Mouse (Mus musculus) layer of hippocampus, adult 2 months (tissue): ENCODE data around the gene Wfdc18. TPM values are rescaled to one million over a fixed set of nuclear protein-coding genes. Genes with fewer than 3 reads are reported as not detected.

Source experiments
- DNase-seq, 2 experiments: peaks; one replicate each; pipeline ENCODE4 v3.0.0; 2022; ENCODE audit warnings: low spot score in 2 of 2
- H3K27ac ChIP-seq: fragments of 200-600 bp; 2 replicates; pipeline ENCODE4 v1.8.1; 2022
- H3K4me3 ChIP-seq: fragments of 200-600 bp; 2 replicates; pipeline ENCODE4 v1.8.1; 2022; ENCODE audit warnings: mild to moderate bottlenecking
- CTCF ChIP-seq: fragments of 200-600 bp; conservative IDR thresholded peaks from 2 replicates; pipeline ENCODE4 v1.8.1; 2022; ENCODE audit warnings: antibody characterized with exemption, mild to moderate bottlenecking, moderate library complexity
- total RNA-seq, 2 experiments: library from RNA; stranded (reverse); gene quantifications; 2 replicates each; pipeline ENCODE4 v1.2.3; 2021

Gene Wfdc18
- total RNA-seq, 2 experiments from 2014 or later, result 1.1 TPM; not detected in 1

DNA sequence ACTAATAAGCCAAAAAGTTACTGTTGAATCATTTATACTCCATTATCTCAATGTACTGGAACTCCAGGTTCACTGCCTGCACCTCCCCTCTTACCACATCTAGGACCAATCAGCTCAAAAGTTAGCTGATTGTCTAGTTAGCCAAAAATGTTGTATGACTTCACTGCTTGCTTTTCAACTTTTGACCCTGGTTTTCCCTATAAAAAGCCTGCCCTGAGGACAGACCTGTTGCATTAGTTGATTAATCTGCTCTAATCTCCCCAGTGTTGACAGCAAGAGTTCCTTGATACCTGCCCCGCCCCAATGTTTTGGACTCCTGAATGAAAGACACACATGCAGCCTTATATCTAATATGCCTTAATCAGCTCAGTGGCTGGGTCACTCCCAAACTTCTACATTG lies 22.3 kb downstream of the Wfdc18 start:
- TF ChIP-seq CTCF, result no peak
- no peak for DNase-seq
- H3K4me3 ChIP-seq, result no peak overlapping the region
- H3K27ac ChIP-seq, result no peak overlapping the region

DNA sequence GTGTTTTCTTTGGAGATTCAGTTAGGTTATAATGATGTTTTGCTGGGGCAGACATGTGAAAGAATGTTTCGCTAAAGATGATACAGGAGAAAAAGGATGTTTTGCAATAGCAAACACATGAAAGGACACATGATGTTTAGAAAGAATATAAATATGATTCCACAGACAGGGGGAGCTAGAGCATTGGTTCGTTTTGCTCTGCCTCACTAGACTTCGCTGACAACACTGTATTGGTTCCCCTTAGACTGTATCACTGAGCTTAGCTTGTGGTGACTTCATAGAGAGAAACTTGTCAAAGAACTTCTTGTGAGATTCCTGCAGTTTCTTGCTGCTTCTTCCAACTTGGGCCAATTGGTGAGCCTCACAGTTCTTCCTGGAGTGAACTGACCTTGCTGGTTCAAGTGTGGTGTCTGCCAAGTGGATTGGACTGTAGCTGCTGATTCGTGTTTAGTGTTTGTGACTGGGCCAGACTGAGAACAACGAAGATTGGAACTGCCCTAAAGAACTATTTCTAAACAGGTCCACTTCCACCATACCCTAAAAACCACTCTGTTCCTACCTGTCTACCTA lies 24.3 kb downstream of the Wfdc18 start:
- Histone ChIP-seq H3K27ac (no peak overlapping the region), H3K4me3 (no peak overlapping the region)
- peak; percentile 25 for TF ChIP-seq CTCF
- no peak for DNase-seq

DNA sequence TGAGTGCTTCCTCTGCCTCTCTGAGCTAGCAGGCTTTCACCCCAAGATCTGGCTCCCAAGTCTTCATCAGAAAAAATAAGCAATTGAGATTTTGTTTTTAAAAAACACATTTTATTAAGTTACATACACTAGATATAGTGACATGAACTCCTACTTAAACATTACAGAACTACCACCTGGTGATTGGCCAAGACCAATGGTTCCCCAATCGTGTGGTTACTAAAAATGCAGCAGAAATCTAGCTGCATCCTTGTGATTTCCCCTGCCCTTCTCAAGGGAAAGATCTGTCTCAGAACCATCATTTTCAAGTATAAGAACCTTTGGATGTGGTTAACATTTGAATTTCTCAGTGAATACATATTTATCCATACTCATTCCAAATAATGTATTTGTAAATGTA lies 25.4 kb downstream of the Wfdc18 start:
- no peak overlapping the region for H3K27ac ChIP-seq
- no peak for TF ChIP-seq CTCF
- H3K4me3 ChIP-seq, result no peak overlapping the region
- no peak for DNase-seq

- no peak for TF ChIP-seq CTCF
- H3K4me3 ChIP-seq, result no peak overlapping the region
- no peak for DNase-seq
- no peak overlapping the region for H3K27ac ChIP-seq
Measured at GRCm38 (mm10) chr11:83735881-83736280, 27.1 kb downstream of the Wfdc18 start.

DNA sequence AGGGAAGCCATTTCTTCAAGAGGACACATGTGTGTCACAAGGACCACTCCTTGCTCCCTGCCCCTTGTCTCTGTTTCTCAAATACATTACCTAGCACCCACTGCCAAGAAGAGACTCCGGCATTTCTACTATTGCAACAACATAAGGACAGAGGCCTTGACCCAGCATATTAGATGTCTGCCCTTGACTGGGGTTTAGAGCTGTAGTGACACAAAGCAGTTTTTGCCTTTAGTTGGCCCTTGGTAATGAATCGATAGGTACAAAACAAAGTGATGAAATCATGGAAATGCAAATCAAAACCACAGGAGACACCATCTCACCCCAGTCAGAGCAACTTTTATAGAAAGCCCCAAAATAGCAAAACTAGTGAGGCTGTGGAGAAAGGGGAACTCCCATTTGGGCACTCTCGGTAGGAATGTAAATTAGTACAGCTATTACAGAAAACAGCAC lies 28.3 kb downstream of the Wfdc18 start:
- DNase-seq, result no peak
- Histone ChIP-seq H3K27ac (no peak overlapping the region), H3K4me3 (no peak overlapping the region)
- no peak for TF ChIP-seq CTCF

DNA sequence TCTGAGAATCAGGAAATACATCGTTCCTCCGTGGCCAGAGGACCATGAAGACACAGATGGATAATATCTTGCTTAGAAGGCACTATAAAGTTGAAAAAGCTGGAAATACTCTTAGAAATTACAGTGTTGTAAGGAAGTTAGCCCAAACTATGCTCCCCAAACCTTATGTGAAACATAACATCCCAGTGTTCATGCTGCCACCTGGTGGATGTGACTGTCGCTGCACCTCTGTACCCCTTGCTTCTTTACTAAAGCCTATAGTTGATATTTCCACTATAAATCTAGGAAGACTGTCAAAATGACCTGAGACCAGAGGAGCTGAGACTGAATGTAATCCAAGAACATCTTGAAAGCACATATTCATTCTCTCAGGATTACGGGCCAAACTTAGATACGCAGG lies 30.4 kb downstream of the Wfdc18 start:
- Histone ChIP-seq H3K4me3 (no peak overlapping the region), H3K27ac (no peak overlapping the region)
- peak; percentile 93 for TF ChIP-seq CTCF
- DNase-seq, result peak; percentile 69 to 86

DNA sequence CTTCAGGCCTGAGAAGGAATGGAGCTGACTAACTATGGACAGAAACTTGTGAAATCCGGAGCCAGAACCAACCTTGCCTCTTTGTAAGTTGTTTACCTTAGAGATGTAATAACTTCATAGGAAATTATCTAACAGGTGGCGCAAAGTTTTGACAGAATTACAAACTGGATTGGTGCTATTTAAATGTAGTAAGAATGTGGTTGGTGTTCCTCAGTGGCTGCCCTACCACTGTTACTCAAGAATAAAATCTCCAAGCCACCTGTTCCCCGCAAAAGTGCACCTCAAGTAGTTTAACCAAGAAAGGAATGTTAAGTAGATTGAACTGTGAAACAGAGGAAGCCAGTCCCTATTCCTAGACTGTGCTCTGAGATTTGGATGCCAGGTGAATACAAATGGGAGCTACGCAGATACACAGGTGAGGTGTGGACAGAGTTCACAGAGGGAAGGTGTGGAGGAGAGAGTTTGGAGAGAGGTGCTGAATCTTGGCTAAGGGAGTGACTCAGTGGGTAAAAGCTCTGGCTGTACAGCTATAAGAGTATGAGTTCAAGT lies 31.7 kb downstream of the Wfdc18 start:
- no peak overlapping the region for H3K27ac ChIP-seq
- no peak for DNase-seq
- TF ChIP-seq CTCF, result no peak
- H3K4me3 ChIP-seq, result no peak overlapping the region

- TF ChIP-seq CTCF, result no peak
- Histone ChIP-seq H3K27ac (no peak overlapping the region), H3K4me3 (no peak overlapping the region)
- no peak for DNase-seq
Measured at GRCm38 (mm10) chr11:83741841-83742240, 33.0 kb downstream of the Wfdc18 start.

DNA sequence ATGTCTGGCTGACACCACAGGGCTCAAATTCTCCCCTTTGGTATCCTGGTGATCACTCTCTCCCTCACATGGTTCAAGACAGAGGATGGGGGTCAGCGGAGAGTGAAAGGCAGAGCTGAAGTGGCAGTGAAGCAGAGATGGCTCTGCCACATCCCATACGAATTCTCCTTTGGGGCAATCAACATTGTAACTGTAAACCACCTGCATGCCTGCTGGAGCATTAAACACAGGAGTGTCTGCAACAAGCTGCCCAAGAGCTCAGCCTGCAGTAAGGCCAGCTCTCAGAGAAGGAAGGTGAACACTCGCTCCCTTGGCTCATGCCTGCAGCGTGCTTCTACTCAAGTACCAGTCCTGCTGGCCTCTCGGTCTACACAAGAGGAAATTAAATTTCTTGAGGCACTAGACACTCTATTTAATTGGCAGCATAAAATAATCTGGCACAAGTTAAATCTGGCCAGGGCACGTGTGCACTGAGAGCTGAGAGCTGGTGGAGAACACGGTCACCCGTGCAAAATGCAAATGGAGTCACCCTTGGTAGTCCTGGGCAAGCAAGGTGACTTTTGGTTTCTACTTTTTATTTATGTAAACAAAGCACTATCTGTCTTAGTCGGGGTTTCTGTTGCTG lies 34.0 kb downstream of the Wfdc18 start:
- H3K4me3 ChIP-seq, result no peak overlapping the region
- no peak for DNase-seq
- H3K27ac ChIP-seq, result no peak overlapping the region
- TF ChIP-seq CTCF, result no peak

DNA sequence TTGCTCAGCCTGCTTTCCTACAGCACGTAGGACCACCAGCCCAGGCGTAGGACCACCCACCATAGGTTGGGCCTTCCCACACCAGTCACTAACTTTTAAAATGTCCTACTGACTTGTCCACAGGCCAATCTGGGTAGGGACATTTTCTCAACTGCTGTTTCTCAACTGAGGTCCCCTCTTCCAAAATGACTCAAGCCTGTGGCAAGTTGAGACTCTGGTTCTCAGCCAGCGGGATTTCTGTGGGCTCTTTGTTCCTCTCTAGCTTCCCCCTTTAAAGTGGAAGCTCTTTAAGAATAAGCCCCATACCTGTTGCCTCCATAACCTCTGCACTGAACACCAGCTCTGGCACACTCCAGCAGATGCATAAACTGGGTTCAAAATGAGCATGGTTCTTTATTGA lies 34.7 kb downstream of the Wfdc18 start:
- DNase-seq, result no peak
- H3K27ac ChIP-seq, result no peak overlapping the region
- no peak for TF ChIP-seq CTCF
- H3K4me3 ChIP-seq, result no peak overlapping the region

GRCm38 (mm10) chr11:83746152-83746551 lies 37.3 kb downstream of the Wfdc18 start:
- Histone ChIP-seq H3K27ac (no peak overlapping the region), H3K4me3 (no peak overlapping the region)
- TF ChIP-seq CTCF, result no peak
- no peak for DNase-seq

- TF ChIP-seq CTCF, result no peak
- H3K4me3 ChIP-seq, result no peak within 1 kb of the TSS
Measured at GRCm38 (mm10) chr11:83746681-83747080, 37.9 kb downstream of the Wfdc18 start, which contains the start of gene Wfdc21. Wfdc21 (plus strand) TSS chr11:83746940.

DNA sequence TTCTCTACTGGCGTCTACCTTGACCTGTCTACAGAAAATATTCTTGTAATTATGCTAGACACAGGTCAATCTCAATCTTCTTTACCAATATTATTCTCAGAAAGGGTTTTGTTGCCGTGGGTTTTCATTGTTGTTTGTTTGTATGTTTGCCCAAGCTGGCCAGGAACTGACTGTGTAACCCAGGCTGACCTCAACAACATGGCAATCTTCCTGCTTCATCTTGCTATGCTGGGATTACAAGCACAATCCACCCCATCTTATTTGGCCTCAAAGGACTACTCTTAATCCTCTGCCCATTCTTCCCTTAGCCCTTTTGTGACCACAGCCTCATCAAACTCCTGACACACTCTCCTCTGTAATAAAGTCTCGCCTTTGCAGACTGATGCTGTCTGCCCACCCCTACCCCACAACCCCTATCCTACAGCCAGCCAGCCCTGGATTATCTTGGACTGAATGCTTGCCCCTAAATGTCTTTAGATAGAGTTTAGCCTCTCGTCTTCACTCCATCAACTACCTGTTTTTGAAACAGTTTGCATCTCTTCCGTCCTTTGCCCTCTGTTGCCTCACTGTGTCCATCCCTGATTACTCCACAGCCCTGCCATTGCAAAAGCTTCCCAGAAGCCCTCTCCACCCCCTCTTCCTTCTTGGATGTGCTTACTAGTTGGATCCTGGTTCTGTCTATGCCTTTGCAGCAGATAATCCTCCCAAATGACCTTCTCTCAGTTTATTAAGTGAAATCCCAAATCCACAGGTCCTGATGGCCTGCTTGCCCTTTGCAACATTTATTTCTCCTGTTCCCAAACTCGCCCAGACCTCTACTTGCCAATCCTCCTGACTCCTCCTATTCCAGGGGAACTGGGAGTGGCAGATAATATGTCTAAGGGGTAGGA lies 38.8 kb downstream of the Wfdc18 start:
- no peak for DNase-seq
- no peak overlapping the region for H3K4me3 ChIP-seq
- H3K27ac ChIP-seq, result no peak overlapping the region
- no peak for TF ChIP-seq CTCF

More at GRCm38 (mm10) chr11:83746681-83747080, 37.9 kb downstream of the Wfdc18 start, which contains the start of gene Wfdc21:
- H3K27ac ChIP-seq, result no peak within 1 kb of the TSS
- no peak for DNase-seq
